ENCODE assay signal across 9 mouse cellular contexts in the genomic region with DNA sequence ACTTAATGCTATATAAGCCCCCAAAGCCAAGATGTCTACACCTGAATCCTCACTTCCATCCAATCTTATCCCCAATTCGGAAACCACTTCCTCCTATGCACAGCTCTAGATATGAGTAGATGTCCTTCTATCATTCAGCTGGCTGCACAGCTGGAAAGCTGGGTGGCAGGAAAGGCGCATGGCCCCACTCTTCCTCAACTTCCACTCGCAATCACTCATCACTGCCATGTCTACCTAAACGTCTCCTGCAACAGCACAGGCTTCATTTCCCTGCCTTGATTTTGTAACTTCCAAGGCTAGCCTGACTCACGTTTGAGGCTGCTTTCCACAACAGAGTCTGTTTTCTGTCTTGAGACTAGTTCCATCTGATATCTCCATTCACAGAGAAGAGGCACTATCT. TPM values are rescaled to one million over a fixed set of nuclear protein-coding genes. Genes with fewer than 3 reads are reported as not detected.
A peak's percentile ranks its signal among the peaks of the same experiment; 100 is the strongest.
DNase-seq lines count a peak whose midpoint lies in the region; ATAC-seq lines count a peak whose summit lies in the region.
"Had no signal": no experiment of that assay in that cellular context is flagged by ENCODE, and none has a peak within 500 bp of the region (broad histone marks: within the 10 kb centered on the region; RNA-seq: fewer than 3 reads in every experiment).

No protein-coding gene starts in this region.

- no peak overlapping the region for H3K27ac ChIP-seq in heart, embryonic 14.5 days (replicated peaks in 1 of 2; ENCODE audit: control insufficient read depth in 1 of 2, insufficient read depth in 1 of 2, low read depth in 2 of 2, low read length in 2 of 2)
- H3K27ac ChIP-seq in hindbrain, embryonic 14.5 days = no peak overlapping the region
- no peak overlapping the region for H3K27ac ChIP-seq in midbrain, embryonic 13.5 days

- intact Hi-C loops in heart, postnatal 14 days (cut with DNase I) = no loop called here

- no peaks in the 10 kb centered on the region for H3K9me3 ChIP-seq in heart, embryonic 14.5 days (ENCODE audit: control insufficient read depth, low read length)
- H3K9me3 ChIP-seq in hindbrain, embryonic 14.5 days (ENCODE audit: control insufficient read depth, low read length) = no peaks in the 10 kb centered on the region
- no peaks in the 10 kb centered on the region for H3K9me3 ChIP-seq in midbrain, embryonic 13.5 days

- no peak overlapping the region for H3K4me3 ChIP-seq in heart, embryonic 14.5 days (ENCODE audit: control insufficient read depth in 1 of 2, insufficient read depth in 1 of 2, low read depth in 1 of 2, low read length in 2 of 2)
- peak overlapping the region; percentile 94 for H3K4me3 ChIP-seq in hindbrain, embryonic 14.5 days (replicated peaks; ENCODE audit: low read length)
- H3K4me3 ChIP-seq in midbrain, embryonic 13.5 days (replicated peaks) = peak overlapping the region; percentile 95

- DNase-seq in heart, postnatal 14 days = no peak
- no peak for DNase-seq in hindbrain, embryonic 14.5 days (ENCODE audit: low spot score)
- DNase-seq in embryo, embryonic 11 days = no peak
- no peak for DNase-seq in gastrocnemius, postnatal 4 days (ENCODE audit: low spot score in 2 of 2)
- DNase-seq in urinary bladder, postnatal 36 days (ENCODE audit: low spot score in 2 of 2) = no peak
- DNase-seq: kidney, postnatal 10 days had no signal

- no peak overlapping the region for H3K9ac ChIP-seq in heart, embryonic 14.5 days (ENCODE audit: low read length)
- 0 out of 2 replicates have a peak overlapping the region, but pooled peaks have one; percentile 7 for H3K9ac ChIP-seq in hindbrain, embryonic 14.5 days
- peak overlapping the region; percentile 62 for H3K9ac ChIP-seq in midbrain, embryonic 13.5 days (replicated peaks)

- H3K4me1 ChIP-seq in heart, embryonic 14.5 days (ENCODE audit: control insufficient read depth in 2 of 2, insufficient read depth in 2 of 2, low read length in 2 of 2) = peaks cover 14 to 33% of the 10 kb centered on the region in 2 experiments
- H3K4me1 ChIP-seq in hindbrain, embryonic 14.5 days (replicated peaks; ENCODE audit: control insufficient read depth, insufficient read depth, low read length) = peaks cover 26% of the 10 kb centered on the region
- peaks cover 55% of the 10 kb centered on the region for H3K4me1 ChIP-seq in midbrain, embryonic 13.5 days (replicated peaks)

- H3K4me2 ChIP-seq in heart, embryonic 14.5 days (ENCODE audit: low read length) = peak overlapping the region; percentile 90; the same call in 1 of the 2 replicates
- H3K4me2 ChIP-seq in hindbrain, embryonic 14.5 days (replicated peaks) = peak overlapping the region; percentile 67
- peak overlapping the region; percentile 71 for H3K4me2 ChIP-seq in midbrain, embryonic 13.5 days (replicated peaks)

- H3K36me3 ChIP-seq in heart, embryonic 14.5 days (ENCODE audit: control insufficient read depth, insufficient read depth, low read length) = no peaks in the 10 kb centered on the region
- no peaks in the 10 kb centered on the region for H3K36me3 ChIP-seq in hindbrain, embryonic 14.5 days (replicated peaks; ENCODE audit: control insufficient read depth, insufficient read depth)
- no peaks in the 10 kb centered on the region for H3K36me3 ChIP-seq in midbrain, embryonic 13.5 days

- ATAC-seq in heart, embryonic 14.5 days (ENCODE audit: insufficient number of reproducible peaks, insufficient read depth, low FRiP score, low read depth) = no peak
- ATAC-seq in common myeloid progenitor, adult 5-6 weeks (replicated peaks; ENCODE audit: low read depth, poor library complexity, severe bottlenecking) = peak; percentile 24; the same call in 1 of the 2 replicates
- no peak for ATAC-seq in hindbrain, embryonic 14.5 days (ENCODE audit: low FRiP score)
- no peak for ATAC-seq in midbrain, embryonic 13.5 days

- 34% methylated on average over 5 of the region's 5 CpGs for WGBS in heart, embryonic 14.5 days
- 42% methylated on average over 5 of the region's 5 CpGs for WGBS in hindbrain, embryonic 14.5 days
- WGBS in midbrain, embryonic 13.5 days = 59% methylated on average over 5 of the region's 5 CpGs

- H3K27me3 ChIP-seq in heart, embryonic 14.5 days (ENCODE audit: control insufficient read depth, insufficient read depth, low read length) = no peaks in the 10 kb centered on the region
- no peaks in the 10 kb centered on the region for H3K27me3 ChIP-seq in hindbrain, embryonic 14.5 days (ENCODE audit: control insufficient read depth, insufficient read depth, low read length)
- no peaks in the 10 kb centered on the region for H3K27me3 ChIP-seq in midbrain, embryonic 13.5 days

RNA-seq across cellular contexts. Expression of a gene that starts 1.7 kb away (rescaled TPM):
- 33.4 and 34.4 TPM in 2 replicates for polyA plus RNA-seq in heart, embryonic 14.5 days (2014; fragmentation: Nextera tagmentation; extraction: Ambion mirVana)
- 10 to 100 TPM; 14.9 to 17.6 TPM for total RNA-seq in heart, postnatal 14 days (2021)
- total RNA-seq in common myeloid progenitor, adult 5-6 weeks (2017) = 28.5 and 37.9 TPM in 2 replicates
- 79.2 and 86.3 TPM in 2 replicates for polyA plus RNA-seq in hindbrain, embryonic 14.5 days (2014; fragmentation: Nextera tagmentation; extraction: Ambion mirVana)
- 94.5 and 95.6 TPM in 2 replicates for polyA plus RNA-seq in midbrain, embryonic 13.5 days (2015; fragmentation: Nextera tagmentation; extraction: Ambion mirVana)
- total RNA-seq in gastrocnemius, postnatal 4 days (2021) = 10 to 100 TPM; 57.9 to 63.0 TPM

Comparison
In these comparisons a context has a peak if more than half of its experiments do, and no peak if none do; other contexts are left out.
1. H3K4me3 ChIP-seq: peak in hindbrain, embryonic 14.5 days (single experiment) and midbrain, embryonic 13.5 days (single experiment); none in heart, embryonic 14.5 days (0 of 2).
2. Peak in every context shown above with its lines, with median percentiles within 50 percentile points of each other: H3K4me2 ChIP-seq.